Mouse (Mus musculus): ENCODE measurements at regions not wholly inside any gene's neighbourhood (a gene's known extent, or its start where the extent isn't known, plus 50 kb on each side); places are given as distances from the start of the nearest gene placed in this dataset.

DNA sequence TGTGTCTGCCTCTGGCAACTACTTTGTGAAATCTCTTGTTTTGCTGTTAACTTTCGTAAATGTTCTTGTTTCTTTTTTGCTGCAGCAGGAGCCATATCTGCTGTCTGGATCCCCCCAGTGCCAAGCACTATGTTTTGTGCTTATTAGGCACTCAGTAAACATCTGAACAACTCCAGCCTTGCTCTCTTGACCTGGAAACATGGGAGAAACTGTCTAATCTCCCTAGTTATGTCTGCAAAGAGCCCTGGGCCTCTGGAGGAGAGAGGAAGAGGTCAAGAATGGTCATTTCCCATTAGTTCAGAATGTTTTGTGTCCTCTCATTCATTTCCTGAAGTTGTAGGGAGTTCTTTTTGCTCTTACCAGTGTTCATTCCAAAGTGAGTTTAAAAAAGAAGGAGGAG is 93.1 kb upstream of the Tcf21 start:
- no peak for TF ChIP-seq CTCF (IDR thresholded peaks at IDR 0.05)
- no peak overlapping the region for H3K4me3 ChIP-seq
- intact Hi-C loops (cut with DNase I), result no loop called here
- no peak for DNase-seq (ENCODE audit: extremely low spot score in 1 of 2, low spot score in 2 of 2)
- no peak overlapping the region for H3K27ac ChIP-seq

DNA sequence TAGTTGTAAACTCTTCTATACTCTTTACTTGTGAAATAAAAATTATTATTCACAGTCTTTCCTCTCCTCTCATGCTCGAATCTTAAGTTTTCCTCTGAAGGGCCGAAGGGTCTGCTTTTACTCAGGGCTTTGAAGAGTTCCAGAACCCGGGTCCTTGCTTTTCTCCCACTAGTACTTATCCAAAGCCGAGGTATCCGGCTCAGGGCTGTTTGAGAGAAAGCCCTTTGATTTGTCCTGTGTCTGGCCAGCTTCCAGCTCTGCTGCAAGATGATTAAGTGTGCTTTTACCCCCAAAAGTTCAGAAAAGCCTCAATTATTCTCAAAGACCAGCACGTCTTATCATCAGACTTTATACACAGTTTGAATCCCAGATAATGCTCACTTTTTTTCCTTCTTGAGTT is 88.7 kb upstream of the Tcf21 start:
- no peak for DNase-seq (ENCODE audit: extremely low spot score in 1 of 2, low spot score in 2 of 2)
- Histone ChIP-seq H3K4me3 (no peak overlapping the region), H3K27ac (no peak overlapping the region)
- no peak for TF ChIP-seq CTCF (IDR thresholded peaks at IDR 0.05)
- intact Hi-C loops (cut with DNase I), result no loop called here

DNA sequence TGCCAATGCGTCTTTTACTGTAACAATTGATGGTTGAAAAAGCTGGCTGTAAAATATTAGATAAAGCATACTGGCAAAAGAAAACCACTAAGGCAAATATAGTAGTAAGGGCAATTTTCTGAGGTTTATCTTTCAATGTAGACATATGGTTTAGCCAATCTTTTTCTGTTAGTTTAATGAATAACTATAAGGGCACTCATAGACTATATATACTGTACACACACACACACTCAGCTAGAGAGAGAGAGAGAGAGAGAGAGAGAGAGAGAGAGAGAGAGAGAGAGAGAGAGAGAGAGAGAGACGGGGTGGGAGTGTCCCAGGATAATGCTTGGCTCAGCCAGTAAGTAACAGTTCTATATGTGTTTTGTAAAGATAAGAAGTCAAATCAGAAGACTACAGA is 85.3 kb upstream of the Tcf21 start:
- H3K4me3 ChIP-seq, result no peak overlapping the region
- TF ChIP-seq CTCF (IDR thresholded peaks at IDR 0.05), result no peak

DNA sequence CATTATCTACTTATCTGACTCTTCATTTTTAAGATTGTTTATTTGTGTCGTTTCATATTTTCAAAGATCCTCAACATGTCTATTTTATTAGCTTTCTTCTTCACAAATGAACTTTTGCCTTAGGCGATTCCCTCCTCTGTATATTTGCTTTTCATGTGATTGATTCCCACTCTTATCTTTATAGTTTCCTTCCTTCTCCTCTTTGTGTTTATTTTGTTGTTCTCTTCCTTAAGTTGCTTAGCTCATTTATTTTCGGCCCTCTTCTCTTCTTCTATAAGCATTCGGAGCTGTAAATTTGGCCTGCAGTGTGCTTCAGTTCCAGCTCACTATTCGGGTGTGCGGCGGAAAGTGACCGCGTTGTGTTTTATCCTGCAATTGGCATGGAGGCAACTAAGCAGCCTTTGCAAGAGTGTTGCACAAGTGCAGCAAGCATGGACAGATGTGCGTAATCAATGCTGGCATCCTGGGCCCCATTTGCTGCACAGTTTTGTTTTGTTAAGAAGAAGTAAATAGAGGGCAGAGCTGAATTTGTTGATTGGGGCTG is 73.5 kb upstream of the Tcf21 start:
- intact Hi-C loops (cut with DNase I), result no loop called here
- no peak overlapping the region for H3K27ac ChIP-seq
- TF ChIP-seq CTCF (IDR thresholded peaks at IDR 0.05), result no peak
- H3K4me3 ChIP-seq, result no peak overlapping the region
- DNase-seq (ENCODE audit: extremely low spot score in 1 of 2, low spot score in 2 of 2), result no peak

More for the DNA sequence above, 85.3 kb upstream of the Tcf21 start:
- no peak for DNase-seq (ENCODE audit: extremely low spot score in 1 of 2, low spot score in 2 of 2)
- intact Hi-C loops (cut with DNase I), result no loop called here
- no peak overlapping the region for H3K27ac ChIP-seq

DNA sequence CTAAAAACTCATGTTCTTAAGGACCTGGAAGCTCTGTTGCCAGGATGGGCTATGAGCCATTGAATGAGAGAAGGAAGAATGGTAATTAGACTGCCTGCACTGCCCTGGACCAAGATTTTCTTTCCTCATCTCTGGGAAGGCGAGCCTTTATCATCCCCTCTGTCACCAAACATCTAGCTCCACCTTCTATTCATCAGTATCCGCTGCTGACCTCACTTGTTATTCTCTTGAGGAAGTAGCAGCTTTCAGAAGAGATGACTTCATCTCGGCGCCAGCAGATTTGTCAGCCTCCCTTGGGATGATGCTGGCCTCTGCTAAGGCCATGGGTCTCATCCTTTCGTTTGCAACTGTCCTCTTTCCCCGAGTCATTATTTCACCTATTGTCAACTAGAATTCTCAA is 67.5 kb upstream of the Tcf21 start:
- H3K27ac ChIP-seq, result no peak overlapping the region
- intact Hi-C loops (cut with DNase I), result no loop called here
- no peak for DNase-seq (ENCODE audit: extremely low spot score in 1 of 2, low spot score in 2 of 2)
- H3K4me3 ChIP-seq, result no peak overlapping the region
- TF ChIP-seq CTCF (IDR thresholded peaks at IDR 0.05), result no peak

DNA sequence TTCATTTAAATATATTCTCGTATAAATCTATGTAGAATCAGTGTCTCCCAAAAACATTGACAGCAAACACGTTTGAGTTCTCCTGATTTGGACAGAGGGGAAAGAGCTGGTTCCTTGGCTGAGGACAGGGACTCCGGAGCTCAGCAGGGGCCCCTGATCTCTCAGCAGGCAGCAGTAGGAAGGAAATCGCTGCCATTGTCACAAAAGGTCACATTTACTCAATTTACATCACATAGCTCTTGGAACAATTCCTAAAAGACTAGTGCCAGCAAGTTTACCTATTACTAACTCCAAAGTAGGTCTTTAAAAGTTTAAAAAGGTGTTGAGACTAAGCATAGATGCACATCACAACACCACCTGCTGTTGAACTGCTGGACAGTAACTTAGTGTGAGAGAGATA is 59.7 kb upstream of the Tcf21 start:
- intact Hi-C loops (cut with DNase I), result no loop called here
- no peak for DNase-seq (ENCODE audit: extremely low spot score in 1 of 2, low spot score in 2 of 2)
- no peak for TF ChIP-seq CTCF (IDR thresholded peaks at IDR 0.05)
- H3K27ac ChIP-seq, result no peak overlapping the region
- H3K4me3 ChIP-seq, result no peak overlapping the region

DNA sequence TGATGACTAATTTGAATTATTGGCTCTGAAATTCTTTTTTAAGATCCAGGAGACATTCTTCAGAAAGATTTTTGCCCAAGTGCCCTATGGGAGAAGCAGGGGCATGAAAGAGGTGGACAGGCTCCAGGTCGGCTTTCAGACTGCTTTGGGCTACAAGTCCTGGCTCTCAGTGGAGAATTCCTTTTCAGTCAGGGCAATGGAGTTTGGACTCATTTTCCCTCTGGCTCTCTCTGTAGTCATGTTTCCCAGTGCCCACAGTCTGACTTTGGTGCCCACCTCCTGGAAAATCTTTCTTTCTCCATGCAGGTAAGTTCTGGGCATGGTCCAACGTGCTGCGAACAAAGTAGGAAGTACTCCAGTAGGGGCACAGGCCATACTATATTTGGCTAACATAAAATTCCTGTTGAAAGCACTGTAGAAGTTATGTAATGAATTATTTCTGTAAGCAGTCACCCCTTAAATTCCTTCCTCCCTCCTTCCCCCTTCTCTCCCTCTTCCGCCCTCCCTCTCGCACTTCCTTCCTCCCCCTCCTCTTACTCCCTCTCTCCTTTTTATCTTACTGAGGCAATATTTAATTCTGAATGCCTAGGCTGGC is 57.7 kb upstream of the Tcf21 start:
- Histone ChIP-seq H3K4me3 (no peak overlapping the region), H3K27ac (no peak overlapping the region)
- intact Hi-C loops (cut with DNase I), result no loop called here
- no peak for DNase-seq (ENCODE audit: extremely low spot score in 1 of 2, low spot score in 2 of 2)
- TF ChIP-seq CTCF (IDR thresholded peaks at IDR 0.05), result no peak

DNA sequence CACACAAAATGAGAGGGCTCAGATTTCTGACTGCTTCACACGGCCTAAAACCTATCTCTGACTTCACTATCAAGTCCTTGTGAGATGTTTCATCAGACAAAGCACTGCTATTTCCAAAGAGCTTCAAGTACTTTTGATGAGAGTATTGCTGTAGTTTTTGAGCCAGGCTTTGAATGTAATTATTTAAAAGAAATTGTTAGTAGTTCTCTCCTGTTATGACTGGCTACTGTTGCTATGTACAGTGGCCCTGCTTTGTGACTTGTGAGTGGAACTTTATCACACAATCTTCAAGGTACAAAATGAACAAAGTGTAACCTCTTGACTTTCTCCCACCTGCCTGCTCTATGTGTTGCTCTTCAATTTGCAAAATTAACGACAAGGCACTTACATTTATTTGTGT is 57.1 kb upstream of the Tcf21 start:
- intact Hi-C loops (cut with DNase I), result no loop called here
- Histone ChIP-seq H3K27ac (no peak overlapping the region), H3K4me3 (no peak overlapping the region)
- no peak for DNase-seq (ENCODE audit: extremely low spot score in 1 of 2, low spot score in 2 of 2)
- TF ChIP-seq CTCF (IDR thresholded peaks at IDR 0.05), result no peak

DNA sequence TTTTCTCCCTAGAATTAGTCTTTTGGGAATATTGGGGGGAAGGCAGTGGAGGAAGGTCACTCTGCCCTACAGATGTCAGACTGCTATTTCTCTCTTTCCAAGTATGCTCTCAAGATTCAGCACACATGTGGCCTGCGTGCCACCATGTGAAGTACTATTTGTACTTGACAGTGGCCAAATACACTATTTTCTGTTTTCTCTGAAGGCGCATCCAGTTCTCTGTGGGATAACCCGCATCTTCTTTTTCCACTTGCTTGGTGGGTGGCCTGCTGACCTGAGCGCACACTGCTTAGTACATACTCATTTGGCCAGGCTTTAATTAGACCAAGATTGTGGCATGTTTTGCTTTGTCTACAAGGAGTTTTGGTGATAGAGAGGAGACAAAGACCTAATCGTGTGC is 55.7 kb upstream of the Tcf21 start:
- intact Hi-C loops (cut with DNase I), result no loop called here
- no peak for TF ChIP-seq CTCF (IDR thresholded peaks at IDR 0.05)
- no peak for DNase-seq (ENCODE audit: extremely low spot score in 1 of 2, low spot score in 2 of 2)
- Histone ChIP-seq H3K4me3 (no peak overlapping the region), H3K27ac (no peak overlapping the region)

DNA sequence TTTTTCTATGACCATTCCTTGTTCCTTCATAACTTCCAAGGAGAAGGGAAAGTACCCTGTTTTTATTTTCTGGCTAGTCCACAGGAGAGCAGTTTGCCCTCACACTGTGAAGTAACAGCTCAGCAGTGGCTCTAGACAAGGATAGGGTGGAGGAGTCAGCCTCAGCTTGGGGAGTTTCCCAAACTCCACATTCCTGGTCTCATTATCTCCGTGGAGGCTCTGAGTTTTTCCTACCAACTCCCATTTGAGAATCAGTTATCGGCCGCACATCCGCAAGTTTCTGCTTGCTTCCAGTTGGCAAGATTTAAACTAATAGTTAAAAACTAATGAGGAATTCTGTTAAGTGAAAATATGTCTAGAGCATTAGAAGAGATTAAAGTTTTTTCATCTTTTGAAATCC is 55.2 kb upstream of the Tcf21 start:
- no peak for TF ChIP-seq CTCF (IDR thresholded peaks at IDR 0.05)
- no peak for DNase-seq (ENCODE audit: extremely low spot score in 1 of 2, low spot score in 2 of 2)
- H3K27ac ChIP-seq, result no peak overlapping the region
- intact Hi-C loops (cut with DNase I), result no loop called here
- no peak overlapping the region for H3K4me3 ChIP-seq
